Mouse (Mus musculus) spleen, adult 2 months (tissue): ENCODE data around the gene Antxr1.

ENCODE experiments used
- CTCF ChIP-seq: fragments of 200-500 bp; IDR thresholded peaks from 2 replicates; pipeline ENCODE4 v1.5.1; 2011; ENCODE audit warnings: mild to moderate bottlenecking, inconsistent platforms; ENCODE audit not compliant: insufficient read depth, insufficient read length, insufficient replicate concordance; ENCODE audit errors: extremely low read depth
- POLR2A ChIP-seq: fragments of 200-500 bp; IDR thresholded peaks from 2 replicates; pipeline ENCODE4 v1.6.1; 2011; ENCODE audit warnings: low read depth, low read length, inconsistent platforms

DNA sequence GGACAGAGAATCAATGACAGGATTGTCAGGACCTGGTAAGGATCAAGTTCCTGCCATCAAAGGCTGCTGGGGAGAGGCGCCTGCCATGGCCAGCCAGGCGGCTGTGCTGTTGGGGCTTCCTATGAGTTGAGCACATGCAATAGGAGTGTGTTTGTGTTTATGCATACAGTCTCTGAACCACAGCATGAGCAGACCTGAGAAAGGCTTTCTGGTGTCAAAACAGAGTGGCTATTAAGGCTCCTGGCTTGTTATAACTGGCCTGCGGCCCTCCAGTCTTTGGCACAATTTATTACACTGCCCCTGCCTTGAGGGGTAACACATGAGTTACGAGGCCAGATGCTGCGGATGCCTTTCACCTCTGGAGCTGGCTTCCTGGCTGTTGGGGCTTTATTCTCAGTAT is 175.4 kb downstream of the Antxr1 start:
- TF ChIP-seq POLR2A (no peak), CTCF (no peak)
